Mouse (Mus musculus): ENCODE measurements at regions not wholly inside any gene's neighbourhood (a gene's known extent, or its start where the extent isn't known, plus 50 kb on each side); places are given as distances from the start of the nearest gene placed in this dataset.

DNA sequence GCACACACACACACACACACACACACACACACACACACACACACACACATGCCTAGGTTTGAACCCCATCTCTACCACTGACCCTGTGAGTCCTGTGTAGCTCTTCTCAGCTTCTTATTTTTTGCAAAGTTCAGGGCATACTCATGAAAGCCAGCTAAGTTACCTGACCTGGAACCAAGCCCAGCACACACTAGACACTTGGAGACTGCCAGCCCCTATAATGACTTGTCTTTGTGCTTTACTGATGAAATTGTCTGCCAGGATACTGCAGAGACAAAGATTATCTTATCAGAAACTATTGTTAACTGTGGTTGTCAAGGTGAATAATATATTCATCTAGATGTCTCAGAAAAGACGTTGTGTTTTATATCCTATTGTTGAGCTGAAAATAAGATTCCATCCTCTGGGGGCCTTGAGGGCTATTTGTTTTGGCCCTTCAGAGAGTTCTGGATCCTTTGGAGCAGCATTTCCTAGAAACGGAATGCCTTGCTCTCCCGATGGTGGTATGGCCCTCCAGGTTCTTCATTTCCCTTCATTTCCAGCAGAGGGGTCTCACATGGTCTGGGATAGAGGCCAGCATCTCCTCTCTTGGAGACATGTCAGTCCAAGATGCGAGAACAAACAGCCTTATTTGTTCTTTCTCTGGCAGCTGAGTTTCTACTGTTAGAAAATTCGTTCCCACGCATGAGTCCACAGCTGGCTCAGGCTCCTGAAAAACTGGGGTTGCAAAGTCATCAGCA lies 402.6 kb downstream of the Tns1 start:
- no peak for ATAC-seq
- Histone ChIP-seq H3K36me3 (ENCODE audit: poor library complexity, severe bottlenecking) (no peaks in the 10 kb centered on the region), H3K27me3 (no peaks in the 10 kb centered on the region), H3K9ac (no peak overlapping the region), H3K4me3 (no peak overlapping the region), H3K27ac (no peak overlapping the region), H3K4me1 (no peaks in the 10 kb centered on the region), H3K4me2 (no peak overlapping the region), H3K9me3 (replicated peaks) (no peaks in the 10 kb centered on the region)
- 91% methylated on average over 6 of the region's 6 CpGs for WGBS

DNA sequence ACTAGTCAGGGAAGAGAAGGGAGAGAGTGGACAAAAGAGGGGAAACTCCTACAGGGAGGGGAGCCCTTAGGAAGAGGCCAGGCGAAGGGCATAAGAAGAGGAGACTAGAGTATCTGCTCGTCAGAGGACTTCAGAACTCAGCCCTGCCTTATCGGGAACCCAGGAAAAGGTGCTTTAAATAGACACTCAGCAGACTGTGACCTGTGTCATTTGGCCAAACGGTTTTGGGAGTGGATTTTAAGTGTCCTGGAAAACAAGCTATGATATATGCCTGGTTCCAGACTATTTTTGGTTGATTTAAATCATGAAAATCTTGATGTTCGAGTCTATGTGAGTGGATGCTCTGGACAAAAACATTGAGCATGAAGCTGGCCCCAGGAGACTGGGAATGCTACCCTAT lies 405.8 kb downstream of the Tns1 start:
- no peaks in the 10 kb centered on the region for H3K9me3 ChIP-seq (replicated peaks)
- H3K4me3 ChIP-seq: no peak overlapping the region
- ATAC-seq: no peak
- no peaks in the 10 kb centered on the region for H3K36me3 ChIP-seq (ENCODE audit: poor library complexity, severe bottlenecking)
- H3K4me2 ChIP-seq: no peak overlapping the region
- H3K9ac ChIP-seq: no peak overlapping the region
- WGBS: 82% methylated on average over 5 of the region's 5 CpGs
- H3K27ac ChIP-seq: no peak overlapping the region
- H3K27me3 ChIP-seq: no peaks in the 10 kb centered on the region
- H3K4me1 ChIP-seq: no peaks in the 10 kb centered on the region

DNA sequence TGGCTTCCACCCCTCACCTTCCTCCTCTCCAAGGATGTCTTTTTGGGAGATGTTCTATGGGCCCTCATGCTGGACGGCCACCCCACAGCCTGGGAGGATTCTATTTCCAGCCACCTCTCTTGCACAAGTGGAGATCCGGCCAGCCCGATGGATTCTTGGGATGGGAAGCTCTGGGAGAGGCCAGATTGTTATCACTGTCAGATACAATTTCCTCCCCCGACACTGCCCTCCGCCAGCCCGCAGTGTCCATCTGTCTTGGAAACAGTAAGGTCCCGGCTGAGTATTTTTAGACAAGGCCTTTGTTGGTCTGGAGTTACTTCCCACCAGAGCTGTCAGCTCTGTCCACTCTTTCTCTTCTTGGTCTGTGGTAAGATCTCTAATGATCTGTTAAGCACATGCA lies 406.8 kb downstream of the Tns1 start:
- H3K27ac ChIP-seq: no peak overlapping the region
- H3K4me1 ChIP-seq: no peaks in the 10 kb centered on the region
- no peaks in the 10 kb centered on the region for H3K27me3 ChIP-seq
- no peak for ATAC-seq
- no peak overlapping the region for H3K9ac ChIP-seq
- WGBS: 97% methylated on average over 7 of the region's 7 CpGs
- H3K4me2 ChIP-seq: no peak overlapping the region
- H3K9me3 ChIP-seq (replicated peaks): no peaks in the 10 kb centered on the region
- H3K4me3 ChIP-seq: no peak overlapping the region
- H3K36me3 ChIP-seq (ENCODE audit: poor library complexity, severe bottlenecking): no peaks in the 10 kb centered on the region

DNA sequence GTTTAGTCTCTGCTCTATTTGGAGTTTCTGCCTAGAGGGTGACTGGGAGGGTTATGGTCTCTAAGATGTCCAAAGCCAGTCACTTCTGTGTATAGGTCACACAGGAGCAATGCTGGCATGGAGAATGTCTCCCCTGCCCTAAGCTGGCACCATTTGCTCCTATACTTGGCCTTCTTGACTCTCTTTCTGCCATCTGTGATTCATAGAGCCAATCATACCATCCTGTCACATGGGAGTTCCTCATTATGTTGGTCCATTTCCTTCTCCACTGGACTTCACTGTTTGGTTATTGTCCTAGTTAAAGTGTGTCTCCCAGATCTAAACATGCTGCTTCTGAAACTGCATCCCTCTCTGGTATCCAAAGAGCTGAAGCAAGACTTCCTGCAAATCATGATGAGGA lies 407.3 kb downstream of the Tns1 start:
- H3K4me1 ChIP-seq: no peaks in the 10 kb centered on the region
- H3K4me2 ChIP-seq: no peak overlapping the region
- no peak overlapping the region for H3K9ac ChIP-seq
- H3K36me3 ChIP-seq (ENCODE audit: poor library complexity, severe bottlenecking): no peaks in the 10 kb centered on the region
- H3K9me3 ChIP-seq (replicated peaks): no peaks in the 10 kb centered on the region
- H3K4me3 ChIP-seq: no peak overlapping the region
- no peaks in the 10 kb centered on the region for H3K27me3 ChIP-seq
- H3K27ac ChIP-seq: no peak overlapping the region
- no peak for ATAC-seq

DNA sequence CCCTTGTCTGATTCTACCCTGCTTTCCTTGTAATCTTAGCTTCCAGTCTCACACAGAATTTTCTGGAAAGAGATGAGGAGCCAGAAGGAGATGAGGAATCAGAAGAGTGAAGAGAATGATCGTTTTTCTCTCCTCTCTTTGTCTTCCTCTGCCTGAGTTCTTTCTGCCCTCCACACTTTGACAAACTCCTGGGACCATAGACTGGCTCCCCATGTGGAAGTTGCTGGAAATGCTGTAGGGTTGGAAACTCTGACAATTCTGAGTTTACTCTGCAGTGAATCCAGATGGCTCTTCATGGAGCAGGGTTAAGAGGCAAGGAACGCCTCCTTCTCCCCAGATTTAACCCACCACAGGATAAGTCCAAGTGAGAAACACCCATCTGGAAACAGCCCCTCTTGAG lies 408.7 kb downstream of the Tns1 start:
- no peaks in the 10 kb centered on the region for H3K4me1 ChIP-seq
- no peak overlapping the region for H3K4me2 ChIP-seq
- H3K9ac ChIP-seq: no peak overlapping the region
- H3K27ac ChIP-seq: no peak overlapping the region
- H3K36me3 ChIP-seq (ENCODE audit: poor library complexity, severe bottlenecking): no peaks in the 10 kb centered on the region
- 63% methylated on average over 2 of the region's 2 CpGs for WGBS
- H3K9me3 ChIP-seq (replicated peaks): no peaks in the 10 kb centered on the region
- no peak for ATAC-seq
- H3K27me3 ChIP-seq: no peaks in the 10 kb centered on the region
- H3K4me3 ChIP-seq: no peak overlapping the region

DNA sequence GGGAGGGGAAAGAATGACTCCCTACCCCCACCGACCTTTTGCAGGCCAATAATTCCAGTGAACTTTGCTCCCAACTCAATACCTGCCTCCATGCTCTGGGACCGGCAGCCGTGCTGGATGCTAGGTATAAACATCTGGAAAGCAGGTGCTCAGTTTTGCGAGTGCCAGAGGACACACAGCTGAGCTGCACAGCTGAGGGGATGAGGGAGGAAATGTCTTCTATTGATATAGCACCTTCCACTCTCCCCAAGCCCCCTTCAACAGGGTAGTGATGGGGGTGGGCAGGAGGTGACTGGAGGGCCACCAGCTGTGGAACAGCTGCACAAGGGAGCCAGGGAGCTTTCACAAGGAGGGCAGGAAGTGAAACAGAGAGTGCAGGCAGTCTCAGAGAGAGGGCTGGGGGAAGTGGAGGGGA lies 421.8 kb downstream of the Tns1 start:
- Histone ChIP-seq H3K9ac (no peak overlapping the region), H3K9me3 (replicated peaks) (no peaks in the 10 kb centered on the region), H3K27ac (no peak overlapping the region), H3K4me1 (no peaks in the 10 kb centered on the region), H3K4me3 (no peak overlapping the region), H3K36me3 (ENCODE audit: poor library complexity, severe bottlenecking) (no peaks in the 10 kb centered on the region), H3K4me2 (no peak overlapping the region), H3K27me3 (no peaks in the 10 kb centered on the region)
- WGBS: 71% methylated on average over 4 of the region's 4 CpGs
- ATAC-seq: no peak

DNA sequence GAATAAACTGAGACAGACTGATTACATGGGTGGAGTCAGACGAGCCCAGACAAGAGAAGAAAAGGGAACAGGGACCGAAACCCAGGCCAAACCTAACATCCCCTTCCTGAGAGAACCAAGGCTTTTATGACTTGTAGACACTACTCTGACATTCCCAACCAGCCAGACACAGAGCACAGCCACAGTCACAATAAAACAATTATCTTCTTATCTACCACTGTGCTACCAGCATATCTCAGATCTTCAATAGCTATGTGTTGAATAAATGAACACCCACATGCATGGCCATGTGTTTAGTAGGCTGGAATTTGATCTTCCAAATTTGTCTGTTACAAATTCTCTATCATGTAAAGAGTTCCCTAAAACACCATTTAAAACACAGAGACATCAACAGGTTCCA lies 430.7 kb downstream of the Tns1 start:
- H3K36me3 ChIP-seq (ENCODE audit: poor library complexity, severe bottlenecking): no peaks in the 10 kb centered on the region
- H3K9me3 ChIP-seq (replicated peaks): no peaks in the 10 kb centered on the region
- no peak overlapping the region for H3K4me3 ChIP-seq
- no peak overlapping the region for H3K4me2 ChIP-seq
- H3K27me3 ChIP-seq: no peaks in the 10 kb centered on the region
- no peaks in the 10 kb centered on the region for H3K4me1 ChIP-seq
- no peak overlapping the region for H3K27ac ChIP-seq
- WGBS: 78% methylated on average over 2 of the region's 2 CpGs
- ATAC-seq: no peak
- H3K9ac ChIP-seq: no peak overlapping the region

DNA sequence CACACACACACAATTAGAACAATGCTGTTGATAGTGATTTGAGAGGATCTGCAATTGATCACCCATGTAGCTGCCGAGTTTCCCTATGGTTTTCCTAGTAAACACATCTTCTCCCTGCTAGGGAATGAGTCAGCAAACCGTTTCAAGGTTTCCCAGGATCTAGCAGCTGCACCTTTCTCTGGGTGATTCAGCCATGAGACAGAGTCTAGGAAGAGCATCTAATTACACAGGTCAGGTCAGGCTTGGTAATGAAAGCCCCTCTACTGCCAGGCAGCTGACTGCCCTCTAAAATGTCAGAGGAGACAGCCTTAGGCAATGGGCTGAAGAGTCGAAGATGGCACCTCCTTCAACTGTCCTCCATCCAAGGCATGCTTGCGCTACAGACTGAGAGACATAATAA lies 438.5 kb downstream of the Tns1 start:
- Histone ChIP-seq H3K4me1 (no peaks in the 10 kb centered on the region), H3K9me3 (replicated peaks) (no peaks in the 10 kb centered on the region), H3K27ac (no peak overlapping the region), H3K27me3 (no peaks in the 10 kb centered on the region), H3K36me3 (ENCODE audit: poor library complexity, severe bottlenecking) (no peaks in the 10 kb centered on the region), H3K4me2 (no peak overlapping the region), H3K9ac (no peak overlapping the region), H3K4me3 (no peak overlapping the region)
- WGBS: 74% methylated on average over 4 of the region's 4 CpGs
- no peak for ATAC-seq

DNA sequence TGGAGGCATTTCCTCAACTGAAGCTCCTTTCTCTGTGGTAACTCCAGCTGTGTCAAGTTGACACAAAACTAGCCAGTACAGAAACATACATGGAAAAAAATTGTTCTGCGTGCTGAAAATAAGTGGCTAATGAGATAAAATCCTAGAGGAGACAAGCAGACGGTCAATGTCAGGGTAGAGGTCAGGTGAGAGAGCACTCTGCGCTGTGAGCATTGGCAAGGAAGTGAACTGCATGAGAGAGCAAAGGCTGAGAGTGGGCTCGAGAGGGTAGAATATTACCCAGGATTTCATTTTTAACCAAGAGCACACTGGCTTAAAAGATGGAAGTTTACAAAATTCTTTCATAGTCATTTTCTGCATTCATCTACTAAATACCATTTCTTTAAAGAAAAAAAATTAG lies 439.2 kb downstream of the Tns1 start:
- H3K27ac ChIP-seq: no peak overlapping the region
- no peaks in the 10 kb centered on the region for H3K4me1 ChIP-seq
- no peak for ATAC-seq
- 84% methylated on average over 4 of the region's 4 CpGs for WGBS
- H3K4me3 ChIP-seq: no peak overlapping the region
- no peak overlapping the region for H3K9ac ChIP-seq
- no peak overlapping the region for H3K4me2 ChIP-seq
- H3K27me3 ChIP-seq: no peaks in the 10 kb centered on the region
- no peaks in the 10 kb centered on the region for H3K36me3 ChIP-seq (ENCODE audit: poor library complexity, severe bottlenecking)
- no peaks in the 10 kb centered on the region for H3K9me3 ChIP-seq (replicated peaks)

DNA sequence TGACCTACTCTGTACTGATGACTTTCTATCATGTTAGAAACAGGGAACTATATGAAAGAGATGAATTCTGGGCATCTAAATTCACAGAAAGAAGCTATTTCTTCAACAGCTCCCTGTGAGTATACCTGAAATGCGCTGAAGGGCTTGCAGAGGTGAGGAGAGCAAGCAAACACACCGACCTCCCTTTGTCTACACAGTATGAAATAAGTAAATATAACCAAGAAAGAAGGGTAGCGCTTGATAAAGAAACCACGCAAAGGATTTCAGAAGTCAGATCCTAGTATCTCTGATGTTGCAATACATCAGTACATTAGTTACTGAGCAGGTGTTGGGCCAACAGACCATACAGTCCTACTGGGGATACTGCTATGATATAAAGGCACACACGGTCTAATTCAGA lies 440.1 kb downstream of the Tns1 start:
- WGBS: 94% methylated on average over 5 of the region's 5 CpGs
- ATAC-seq: no peak

DNA sequence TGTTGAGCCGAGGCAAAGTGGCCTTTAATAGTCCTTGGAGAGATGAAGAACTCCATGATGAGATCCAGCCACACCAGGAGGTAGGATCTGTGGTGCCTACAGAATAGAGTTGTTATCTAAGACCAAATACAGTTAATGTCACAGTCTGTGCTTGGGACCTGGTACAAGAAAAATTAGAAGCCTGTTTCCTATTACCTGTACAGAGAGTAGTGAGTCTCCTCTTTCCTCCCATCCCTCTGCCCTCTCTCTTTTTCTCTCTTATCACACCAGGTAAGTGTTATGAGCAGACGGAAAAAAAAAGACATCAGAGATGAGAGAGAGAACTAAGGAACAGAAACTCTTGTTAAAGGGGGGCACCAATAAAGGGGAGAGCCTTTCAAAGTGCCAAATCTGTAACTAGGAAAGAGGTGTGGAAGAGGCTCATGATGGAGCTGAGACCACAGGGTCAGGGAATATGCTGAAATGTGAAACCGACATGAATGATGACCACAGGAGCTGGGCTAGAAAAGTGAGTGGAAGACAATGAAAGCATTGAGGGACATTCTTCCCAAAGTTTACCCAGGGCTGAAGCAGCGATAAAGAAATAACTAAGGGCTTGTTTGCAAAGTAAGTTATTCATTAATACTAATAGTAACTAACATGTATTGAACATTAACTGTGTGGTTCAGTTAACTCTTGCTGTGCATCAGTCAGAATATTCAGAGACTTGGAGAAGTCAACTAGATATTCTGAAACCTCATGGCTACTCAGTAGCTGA lies 440.9 kb downstream of the Tns1 start:
- Histone ChIP-seq H3K4me3 (no peak overlapping the region), H3K27me3 (no peaks in the 10 kb centered on the region), H3K9ac (no peak overlapping the region), H3K9me3 (replicated peaks) (no peaks in the 10 kb centered on the region), H3K4me1 (no peaks in the 10 kb centered on the region), H3K4me2 (no peak overlapping the region), H3K27ac (no peak overlapping the region), H3K36me3 (ENCODE audit: poor library complexity, severe bottlenecking) (no peaks in the 10 kb centered on the region)
- WGBS: 80% methylated on average over 4 of the region's 4 CpGs
- no peak for ATAC-seq

More for the DNA sequence above, 440.1 kb downstream of the Tns1 start:
- H3K36me3 ChIP-seq (ENCODE audit: poor library complexity, severe bottlenecking): no peaks in the 10 kb centered on the region
- no peak overlapping the region for H3K4me3 ChIP-seq
- no peaks in the 10 kb centered on the region for H3K27me3 ChIP-seq
- H3K4me2 ChIP-seq: no peak overlapping the region
- no peak overlapping the region for H3K27ac ChIP-seq
- no peaks in the 10 kb centered on the region for H3K9me3 ChIP-seq (replicated peaks)
- no peaks in the 10 kb centered on the region for H3K4me1 ChIP-seq
- no peak overlapping the region for H3K9ac ChIP-seq

DNA sequence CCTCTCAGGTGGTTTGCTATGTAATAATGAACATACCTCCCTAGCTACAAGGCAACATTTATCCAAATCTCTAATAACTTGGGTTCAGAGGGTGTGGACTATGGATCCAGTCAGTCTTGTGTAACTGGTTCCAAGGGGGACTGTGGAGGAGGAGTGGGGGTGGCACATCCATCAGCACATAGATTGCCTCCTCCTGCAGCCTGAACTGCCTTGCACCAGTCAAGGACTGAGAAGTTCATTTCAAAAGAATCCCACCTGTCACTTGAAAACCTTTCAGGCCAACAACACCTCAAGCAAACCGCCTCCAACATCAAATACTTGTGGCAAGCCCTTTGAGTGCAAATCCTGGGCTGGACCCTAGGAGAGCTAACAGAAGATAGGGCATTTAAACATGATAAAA lies 442.6 kb downstream of the Tns1 start:
- no peaks in the 10 kb centered on the region for H3K4me1 ChIP-seq
- H3K4me2 ChIP-seq: no peak overlapping the region
- no peaks in the 10 kb centered on the region for H3K27me3 ChIP-seq
- H3K27ac ChIP-seq: no peak overlapping the region
- H3K9me3 ChIP-seq (replicated peaks): no peaks in the 10 kb centered on the region
- H3K4me3 ChIP-seq: no peak overlapping the region
- 61% methylated on average over 1 of the region's 1 CpGs for WGBS
- H3K9ac ChIP-seq: no peak overlapping the region
- no peak for ATAC-seq
- H3K36me3 ChIP-seq (ENCODE audit: poor library complexity, severe bottlenecking): no peaks in the 10 kb centered on the region

DNA sequence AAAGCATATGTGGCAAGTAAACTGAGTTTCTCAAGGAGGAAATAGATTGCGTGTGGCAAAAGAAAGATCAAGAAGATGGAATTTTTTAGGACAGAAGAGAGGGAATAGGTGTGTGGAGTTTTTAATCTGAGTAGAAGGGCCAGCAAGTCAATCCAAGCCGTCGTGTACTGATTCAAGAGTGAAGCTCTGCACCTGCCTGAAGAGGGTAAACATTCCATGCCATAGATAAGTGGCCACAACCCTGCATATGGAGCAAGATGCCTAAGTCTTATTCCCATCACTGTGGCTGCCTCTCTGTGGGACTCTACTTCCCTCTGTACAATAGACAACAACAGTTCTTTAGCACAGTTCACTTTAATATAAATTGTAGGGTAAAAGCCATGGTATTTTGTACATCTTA lies 443.4 kb downstream of the Tns1 start:
- 96% methylated on average over 3 of the region's 3 CpGs for WGBS

More for the DNA sequence above, 443.4 kb downstream of the Tns1 start:
- Histone ChIP-seq H3K9me3 (replicated peaks) (peaks cover 1% of the 10 kb centered on the region; the same call in 1 of the 2 replicates), H3K4me2 (no peak overlapping the region), H3K27ac (no peak overlapping the region), H3K9ac (no peak overlapping the region), H3K36me3 (ENCODE audit: poor library complexity, severe bottlenecking) (no peaks in the 10 kb centered on the region), H3K27me3 (no peaks in the 10 kb centered on the region), H3K4me3 (no peak overlapping the region), H3K4me1 (no peaks in the 10 kb centered on the region)
- ATAC-seq: no peak

Measured in forebrain, embryonic 13.5 days (tissue).